28 mouse cellular contexts compared by ENCODE assay signal in genomic region chr14:77266805-77267771, GRCm38 (mm10).
A peak's percentile ranks its signal among the peaks of the same experiment; 100 is the strongest.
DNase-seq lines count a peak whose midpoint lies in the region; ATAC-seq and TF ChIP-seq lines count a peak whose summit lies in the region.
"Had no signal": no experiment of that assay in that cellular context is flagged by ENCODE, and none has a peak within 500 bp of the region (broad histone marks: within the 10 kb centered on the region; RNA-seq: fewer than 3 reads in every experiment).

No protein-coding gene starts in this region.

- H3K9me3 ChIP-seq in forebrain, embryonic 15.5 days = no peaks in the 10 kb centered on the region
- no peaks in the 10 kb centered on the region for H3K9me3 ChIP-seq in forebrain, embryonic 16.5 days (ENCODE audit: control insufficient read depth, low read length)
- no peaks in the 10 kb centered on the region for H3K9me3 ChIP-seq in E14TG2a.4 (ENCODE audit: low read length)
- H3K9me3 ChIP-seq in midbrain, embryonic 10.5 days (replicated peaks) = no peaks in the 10 kb centered on the region
- no peaks in the 10 kb centered on the region for H3K9me3 ChIP-seq in midbrain, embryonic 16.5 days (replicated peaks; ENCODE audit: control insufficient read depth, low read length, poor library complexity, severe bottlenecking)
- H3K9me3 ChIP-seq: embryonic facial prominence, embryonic 12.5 days; limb, embryonic 13.5 days; lung, embryonic 15.5 days; midbrain, embryonic 12.5 days; neural tube, embryonic 12.5 days had no signal

- H3K27ac ChIP-seq in forebrain, embryonic 15.5 days (replicated peaks) = no peak overlapping the region
- no peak overlapping the region for H3K27ac ChIP-seq in forebrain, embryonic 16.5 days (ENCODE audit: low read length)
- 0 out of 2 replicates have a peak overlapping the region, but pooled peaks have one; percentile 1 for H3K27ac ChIP-seq in midbrain, embryonic 10.5 days (replicated peaks)
- H3K27ac ChIP-seq in midbrain, embryonic 16.5 days (ENCODE audit: low read length) = peak overlapping the region; percentile 56
- H3K27ac ChIP-seq: embryonic facial prominence, embryonic 12.5 days; hindbrain, embryonic 14.5 days; limb, embryonic 13.5 days; lung, embryonic 15.5 days; midbrain, embryonic 12.5 days; neural tube, embryonic 12.5 days had no signal

- H3K27me3 ChIP-seq in forebrain, embryonic 15.5 days = no peaks in the 10 kb centered on the region
- no peaks in the 10 kb centered on the region for H3K27me3 ChIP-seq in forebrain, embryonic 16.5 days (replicated peaks; ENCODE audit: control insufficient read depth, insufficient read depth, low read length)
- peaks cover 15% of the 10 kb centered on the region for H3K27me3 ChIP-seq in E14TG2a.4 (ENCODE audit: insufficient read depth, low read length)
- no peaks in the 10 kb centered on the region for H3K27me3 ChIP-seq in midbrain, embryonic 10.5 days (ENCODE audit: low read depth, poor library complexity, severe bottlenecking)
- no peaks in the 10 kb centered on the region for H3K27me3 ChIP-seq in midbrain, embryonic 16.5 days (ENCODE audit: control insufficient read depth, insufficient read depth, low read depth, low read length)
- H3K27me3 ChIP-seq: embryonic facial prominence, embryonic 12.5 days; limb, embryonic 13.5 days; lung, embryonic 15.5 days; midbrain, embryonic 12.5 days; neural tube, embryonic 12.5 days had no signal

- 53% methylated on average over 17 of the region's 17 CpGs for WGBS in forebrain, embryonic 15.5 days
- WGBS in forebrain, embryonic 16.5 days = 58% methylated on average over 17 of the region's 17 CpGs
- 57% methylated on average over 17 of the region's 17 CpGs for WGBS in midbrain, embryonic 10.5 days
- 39% methylated on average over 17 of the region's 17 CpGs for WGBS in midbrain, embryonic 16.5 days

- no peak overlapping the region for H3K9ac ChIP-seq in forebrain, embryonic 15.5 days (replicated peaks)
- H3K9ac ChIP-seq in forebrain, embryonic 16.5 days (replicated peaks; ENCODE audit: low read depth, low read length) = no peak overlapping the region
- H3K9ac ChIP-seq in midbrain, embryonic 16.5 days (ENCODE audit: low read depth, low read length) = peak overlapping the region; percentile 35; the same call in 1 of the 2 replicates
- H3K9ac ChIP-seq: embryonic facial prominence, embryonic 12.5 days; hindbrain, embryonic 14.5 days; limb, embryonic 13.5 days; lung, embryonic 15.5 days; midbrain, embryonic 12.5 days; neural tube, embryonic 12.5 days had no signal

- H3K4me1 ChIP-seq in forebrain, embryonic 15.5 days = peaks cover 11% of the 10 kb centered on the region
- peaks cover 6% of the 10 kb centered on the region; the same call in 1 of the 2 replicates for H3K4me1 ChIP-seq in forebrain, embryonic 16.5 days (replicated peaks; ENCODE audit: control insufficient read depth, insufficient read depth, low read length)
- H3K4me1 ChIP-seq in E14TG2a.4 (replicated peaks; ENCODE audit: low read depth, low read length) = peaks cover 44% of the 10 kb centered on the region
- H3K4me1 ChIP-seq in midbrain, embryonic 10.5 days = peaks cover 24% of the 10 kb centered on the region
- peaks cover 15% of the 10 kb centered on the region for H3K4me1 ChIP-seq in midbrain, embryonic 16.5 days (ENCODE audit: control insufficient read depth, insufficient read depth, low read length)
- H3K4me1 ChIP-seq: embryonic facial prominence, embryonic 12.5 days; lung, embryonic 15.5 days; neural tube, embryonic 12.5 days had no signal

- ATAC-seq in forebrain, embryonic 15.5 days (replicated peaks) = peak; percentile 36
- no peak for ATAC-seq in forebrain, embryonic 16.5 days
- peak; percentile 72 for ATAC-seq in midbrain, embryonic 16.5 days
- ATAC-seq: intestine, postnatal 0 days had no signal

- H3K36me3 ChIP-seq in forebrain, embryonic 15.5 days = peaks cover 3% of the 10 kb centered on the region; the same call in 1 of the 2 replicates
- H3K36me3 ChIP-seq in forebrain, embryonic 16.5 days (ENCODE audit: control insufficient read depth, insufficient read depth) = 0 out of 2 replicates have a peak, but pooled peaks cover 3% of the 10 kb centered on the region
- H3K36me3 ChIP-seq in E14TG2a.4 (ENCODE audit: insufficient read depth, low read length) = no peaks in the 10 kb centered on the region
- no peaks in the 10 kb centered on the region for H3K36me3 ChIP-seq in midbrain, embryonic 10.5 days
- H3K36me3 ChIP-seq in midbrain, embryonic 16.5 days (ENCODE audit: control insufficient read depth, insufficient read depth, low read length) = no peaks in the 10 kb centered on the region
- H3K36me3 ChIP-seq: embryonic facial prominence, embryonic 12.5 days; limb, embryonic 13.5 days; lung, embryonic 15.5 days; midbrain, embryonic 12.5 days; neural tube, embryonic 12.5 days had no signal

- no peak for TF ChIP-seq CTCF in E14TG2a.4 (conservative IDR thresholded peaks at IDR 0.05; ENCODE audit: low read length)

- H3K4me3 ChIP-seq in forebrain, embryonic 15.5 days = no peak overlapping the region
- no peak overlapping the region for H3K4me3 ChIP-seq in forebrain, embryonic 16.5 days (replicated peaks; ENCODE audit: low read length)
- H3K4me3 ChIP-seq in E14TG2a.4 (replicated peaks; ENCODE audit: low read length) = peak overlapping the region; percentile 20; the same call in 1 of the 2 replicates
- no peak overlapping the region for H3K4me3 ChIP-seq in midbrain, embryonic 10.5 days
- H3K4me3 ChIP-seq in midbrain, embryonic 16.5 days (ENCODE audit: low read depth, low read length) = no peak overlapping the region
- H3K4me3 ChIP-seq: embryonic facial prominence, embryonic 12.5 days; limb, embryonic 13.5 days; lung, embryonic 15.5 days; midbrain, embryonic 12.5 days; myocyte; neural tube, embryonic 12.5 days had no signal

- DNase-seq in midbrain, embryonic 10.5 days (ENCODE audit: low spot score) = no peak
- no peak for DNase-seq in Muller cell, postnatal 12 days (ENCODE audit: inconsistent ontology term)
- no peak for DNase-seq in adrenal gland, adult 8-10 months
- DNase-seq: adrenal gland, adult 2 months; cerebellum, adult 11-12 months; cerebellum, adult 9-11 months; embryo, embryonic 11 days; gastrocnemius, postnatal 10 days; heart, postnatal 36 days; kidney, adult 9 months; kidney, postnatal 25 days; right cerebral cortex, postnatal 4 days; thymus, adult 2 months; thymus, postnatal 36 days had no signal

- no peak overlapping the region for H3K4me2 ChIP-seq in forebrain, embryonic 15.5 days (replicated peaks)
- no peak overlapping the region for H3K4me2 ChIP-seq in forebrain, embryonic 16.5 days (ENCODE audit: low read length)
- H3K4me2 ChIP-seq in midbrain, embryonic 16.5 days (ENCODE audit: low read length) = peak overlapping the region; percentile 35
- H3K4me2 ChIP-seq: embryonic facial prominence, embryonic 12.5 days; heart, embryonic 11.5 days; hindbrain, embryonic 14.5 days; limb, embryonic 13.5 days; liver, embryonic 11.5 days; lung, embryonic 15.5 days; midbrain, embryonic 12.5 days; neural tube, embryonic 12.5 days had no signal

Comparison
In these comparisons a context has a peak if more than half of its experiments do, and no peak if none do; other contexts are left out.
1. H3K27ac ChIP-seq: peak in midbrain, embryonic 10.5 days (single experiment) and midbrain, embryonic 16.5 days (single experiment); none in forebrain, embryonic 15.5 days (single experiment) and forebrain, embryonic 16.5 days (single experiment).